Mouse (Mus musculus) embryonic facial prominence, embryonic 14.5 days (tissue): ENCODE measurements around the gene Rbak. TPM values are rescaled to one million over a fixed set of nuclear protein-coding genes. Genes with fewer than 3 reads are reported as not detected.

ENCODE experiments used
- ATAC-seq: fragments of 200-750 bp; cut with Nextera tagmentation; 2 replicates; pipeline ENCODE4 v1.8.0; 2017; ENCODE audit warnings: low read depth, moderate number of reproducible peaks, moderate TSS enrichment
- DNase-seq: peaks from one replicate; pipeline ENCODE4 v3.0.0-alpha.2; 2015; ENCODE audit warnings: low spot score
- H3K27ac ChIP-seq: fragments of 300-500 bp; sonication (generic); replicated peaks from 2 replicates; pipeline ENCODE4 v1.5.1; 2014; ENCODE audit warnings: low read depth, mild to moderate bottlenecking, low read length, moderate library complexity
- H3K27me3 ChIP-seq: fragments of 300-500 bp; sonication (generic); replicated peaks from 2 replicates; pipeline ENCODE4 v1.6.1; 2014; ENCODE audit warnings: low read length; ENCODE audit not compliant: control insufficient read depth, insufficient read depth
- H3K36me3 ChIP-seq: fragments of 300-500 bp; sonication (generic); 2 replicates; pipeline ENCODE4 v1.6.1; 2014; ENCODE audit warnings: low read length, mixed read lengths; ENCODE audit not compliant: control insufficient read depth, insufficient read depth
- H3K4me1 ChIP-seq: fragments of 300-500 bp; sonication (generic); 2 replicates; pipeline ENCODE4 v1.6.1; 2014; ENCODE audit warnings: antibody characterized with exemption, low read length; ENCODE audit not compliant: control insufficient read depth, insufficient read depth
- H3K4me2 ChIP-seq: fragments of 300-500 bp; sonication (generic); 2 replicates; pipeline ENCODE4 v1.6.1; 2014; ENCODE audit warnings: low read depth, mild to moderate bottlenecking, low read length, moderate library complexity, mixed read lengths
- H3K4me3 ChIP-seq: fragments of 300-500 bp; sonication (generic); 2 replicates; pipeline ENCODE4 v1.5.1; 2014; ENCODE audit warnings: low read depth, mild to moderate bottlenecking, low read length
- H3K9ac ChIP-seq: fragments of 300-500 bp; sonication (generic); 2 replicates; pipeline ENCODE4 v1.6.1; 2014; ENCODE audit warnings: low read depth, mild to moderate bottlenecking, low read length, moderate library complexity, mixed read lengths
- H3K9me3 ChIP-seq: fragments of 300-500 bp; sonication (generic); 2 replicates; pipeline ENCODE4 v1.6.1; 2016; ENCODE audit warnings: low read length; ENCODE audit not compliant: control insufficient read depth
- WGBS: fragments of 180-500 bp; shearing (Covaris S2); extraction: QIAGEN DNeasy Blood & Tissue Kit; methylation state at CpG from one replicate; pipeline ENCODE4 v1.1.7; 2014; 5-methylcytosine and 5-hydroxymethylcytosine counted together
- polyA plus RNA-seq: library from polyadenylated mRNA; unstranded; fragments of >200 nt; fragmentation: Nextera tagmentation; extraction: Ambion mirVana; gene quantifications from 2 replicates; pipeline ENCODE4 v1.2.1, GENCODE M21; 2014

Rbak gene
- polyA plus RNA-seq, result 7.6 and 8.2 TPM in 2 replicates

DNA sequence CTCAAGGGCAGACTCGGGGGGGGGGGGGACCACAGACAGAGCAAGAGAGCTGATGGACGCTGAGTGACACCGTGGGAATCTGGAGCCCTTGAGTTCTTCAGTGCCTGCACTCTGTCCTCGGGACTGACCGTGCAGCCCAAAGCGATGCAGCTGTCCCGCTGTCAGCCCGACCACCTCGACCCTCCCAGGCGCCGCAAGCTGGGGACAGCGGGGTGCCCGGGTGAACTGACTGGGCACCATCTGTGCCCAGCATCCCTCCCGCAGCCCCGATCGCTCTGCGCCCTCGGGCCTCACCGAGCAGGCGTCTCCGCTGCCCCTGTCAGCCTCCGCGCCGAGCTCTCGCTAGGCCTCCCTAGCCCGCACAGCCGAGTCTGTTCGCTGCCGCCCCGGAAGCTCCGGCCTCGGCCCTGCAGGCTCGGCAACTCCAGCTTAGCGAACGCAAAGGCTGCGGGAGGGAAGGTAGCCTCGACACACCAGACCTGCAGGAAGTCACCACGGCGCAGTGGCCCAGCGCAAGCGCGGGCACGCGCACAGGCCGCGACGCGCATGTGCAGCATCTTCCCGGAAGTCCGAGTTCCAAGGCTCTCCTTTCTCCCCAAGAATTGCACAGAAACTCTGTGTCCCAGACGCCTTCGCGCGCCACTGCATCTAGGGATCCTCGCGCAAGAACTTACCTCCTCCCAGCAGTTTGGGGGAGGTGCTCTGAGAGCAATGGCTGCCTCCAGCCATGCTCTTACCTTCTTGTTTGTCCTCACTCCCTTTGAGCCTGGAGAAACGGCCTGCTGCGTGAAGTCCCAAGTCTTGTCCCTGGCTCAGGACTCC, at the start of gene Rbak, which contains the start of gene Spdye4b:
Gene Rbak (minus strand): TSS at position 521 of the 822 bp plus-strand sequence.
Gene Spdye4b (plus strand): TSS at position 763 of the 822 bp plus-strand sequence.
- Histone ChIP-seq H3K36me3 (peaks cover 32% of the 10 kb centered on the region), H3K9ac (peak within 1 kb of the TSS; percentile 94), H3K27ac (peak within 1 kb of the TSS; percentile 81), H3K9me3 (peaks cover 7% of the 10 kb centered on the region; the same call in 1 of the 2 replicates), H3K27me3 (no peaks in the 10 kb centered on the region; the same call in 1 of the 2 replicates), H3K4me3 (peak within 1 kb of the TSS; percentile 85), H3K4me2 (peak within 1 kb of the TSS; percentile 85), H3K4me1 (peaks cover 12% of the 10 kb centered on the region; the same call in 1 of the 2 replicates)
- DNase-seq, result peak; percentile 99
- WGBS, result 1% methylated on average over 44 of the region's 58 CpGs
- peak; percentile 99 for ATAC-seq

GRCm38 (mm10) chr5:143226790-143227189, 46.2 kb upstream of the Rbak start, which contains the start of gene Spdye4a:
TSS of gene Spdye4a (minus strand) at chr5:143226890.
- H3K27ac ChIP-seq, result no peak within 1 kb of the TSS

DNA sequence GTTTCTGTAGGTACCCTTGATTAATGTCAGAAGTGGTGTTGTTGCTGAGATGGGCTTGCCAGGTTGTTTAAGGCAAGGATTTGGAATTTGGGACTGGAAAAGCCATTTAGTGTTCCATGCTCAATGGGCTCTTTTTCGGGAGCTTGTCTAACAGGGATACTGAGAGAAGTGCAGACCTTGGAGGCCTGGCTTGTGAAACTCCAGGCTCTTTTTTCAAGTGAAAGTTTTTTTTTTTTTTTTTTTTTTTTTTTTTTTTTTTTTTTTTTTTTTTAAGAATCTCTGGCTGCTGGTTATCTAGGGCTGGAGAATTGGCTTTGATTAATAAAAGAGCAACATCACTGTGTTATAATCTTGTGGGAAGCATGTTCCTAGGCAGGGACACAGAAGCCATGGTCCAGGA, 41.7 kb upstream of the Rbak start:
- Histone ChIP-seq H3K36me3 (no peaks in the 10 kb centered on the region), H3K9ac (no peak overlapping the region), H3K4me2 (no peak overlapping the region), H3K27ac (no peak overlapping the region), H3K4me1 (no peaks in the 10 kb centered on the region), H3K27me3 (no peaks in the 10 kb centered on the region), H3K9me3 (no peaks in the 10 kb centered on the region), H3K4me3 (no peak overlapping the region)
- DNase-seq, result no peak
- ATAC-seq, result no peak
- 79% methylated on average over 1 of the region's 1 CpGs for WGBS

More at GRCm38 (mm10) chr5:143226790-143227189, 46.2 kb upstream of the Rbak start, which contains the start of gene Spdye4a:
- 0 out of 2 replicates have a peak, but pooled peaks cover 8% of the 10 kb centered on the region for H3K9me3 ChIP-seq
- DNase-seq (no peak), ATAC-seq (no peak)
- H3K27me3 ChIP-seq, result no peaks in the 10 kb centered on the region
- no peak within 1 kb of the TSS for H3K9ac ChIP-seq
- no peaks in the 10 kb centered on the region for H3K4me1 ChIP-seq
- 90% methylated on average over 3 of the region's 3 CpGs for WGBS
- H3K4me3 ChIP-seq, result no peak within 1 kb of the TSS
- H3K36me3 ChIP-seq, result no peaks in the 10 kb centered on the region
- no peak within 1 kb of the TSS for H3K4me2 ChIP-seq

- WGBS, result 76% methylated on average over 5 of the region's 5 CpGs
- H3K27ac ChIP-seq, result no peak overlapping the region
Measured at GRCm38 (mm10) chr5:143220996-143221395, 40.4 kb upstream of the Rbak start.

DNA sequence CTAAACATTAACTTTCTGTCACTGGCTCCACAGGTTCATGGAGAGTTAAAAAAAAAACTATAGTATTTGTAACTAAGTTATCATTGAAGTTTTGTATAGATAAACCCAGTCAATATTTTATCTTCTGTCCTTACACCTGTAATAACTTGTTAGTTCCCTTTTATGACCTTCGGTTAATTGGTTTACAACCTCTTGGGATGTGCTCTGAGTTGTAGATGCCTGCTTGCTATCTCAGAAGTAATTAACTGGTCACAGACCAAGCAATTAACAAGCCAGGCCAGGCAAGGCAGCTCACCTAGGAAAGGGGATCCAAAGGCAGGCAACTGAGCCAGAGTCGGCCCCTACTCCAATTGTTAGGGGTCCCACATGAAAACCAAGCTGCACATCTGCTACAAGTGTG, 33.3 kb upstream of the Rbak start:
- H3K4me2 ChIP-seq, result no peak overlapping the region
- 84% methylated on average over 2 of the region's 2 CpGs for WGBS
- no peaks in the 10 kb centered on the region for H3K36me3 ChIP-seq
- ATAC-seq, result no peak
- no peaks in the 10 kb centered on the region for H3K27me3 ChIP-seq
- no peak overlapping the region for H3K9ac ChIP-seq
- no peaks in the 10 kb centered on the region for H3K4me1 ChIP-seq
- H3K27ac ChIP-seq, result no peak overlapping the region
- no peak for DNase-seq
- peaks cover under 1% of the 10 kb centered on the region; the same call in 1 of the 2 replicates for H3K9me3 ChIP-seq
- no peak overlapping the region for H3K4me3 ChIP-seq

More at GRCm38 (mm10) chr5:143220996-143221395, 40.4 kb upstream of the Rbak start:
- H3K36me3 ChIP-seq, result no peaks in the 10 kb centered on the region
- H3K9ac ChIP-seq, result no peak overlapping the region
- DNase-seq, result no peak
- H3K4me1 ChIP-seq, result no peaks in the 10 kb centered on the region
- H3K4me3 ChIP-seq, result no peak overlapping the region
- no peak for ATAC-seq
- H3K27me3 ChIP-seq, result no peaks in the 10 kb centered on the region
- H3K9me3 ChIP-seq, result no peaks in the 10 kb centered on the region
- no peak overlapping the region for H3K4me2 ChIP-seq

DNA sequence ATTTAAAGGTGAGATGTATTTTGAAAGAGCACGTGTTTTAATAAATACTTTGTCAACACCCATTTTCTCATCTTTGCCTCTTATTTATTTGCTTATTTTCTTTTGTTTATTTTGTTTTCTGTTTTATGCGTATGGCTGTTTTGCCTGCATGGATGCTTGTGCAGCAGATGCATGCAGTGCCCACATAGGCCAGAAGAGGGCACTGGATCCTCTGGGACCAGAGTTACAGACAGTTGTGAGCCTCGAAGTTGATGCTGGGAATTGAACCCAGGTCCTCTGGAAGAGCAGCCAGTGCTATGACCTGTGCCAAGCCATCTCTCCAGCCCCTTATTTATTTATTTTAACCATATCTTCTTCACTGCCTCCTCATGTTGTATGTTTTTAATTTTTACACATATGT, 24.4 kb upstream of the Rbak start:
- Histone ChIP-seq H3K4me1 (no peaks in the 10 kb centered on the region), H3K4me3 (no peak overlapping the region), H3K27ac (no peak overlapping the region), H3K4me2 (no peak overlapping the region), H3K27me3 (no peaks in the 10 kb centered on the region), H3K36me3 (no peaks in the 10 kb centered on the region), H3K9ac (no peak overlapping the region), H3K9me3 (peaks cover 5% of the 10 kb centered on the region)
- ATAC-seq (no peak), DNase-seq (no peak)
- WGBS, result 76% methylated on average over 3 of the region's 3 CpGs

DNA sequence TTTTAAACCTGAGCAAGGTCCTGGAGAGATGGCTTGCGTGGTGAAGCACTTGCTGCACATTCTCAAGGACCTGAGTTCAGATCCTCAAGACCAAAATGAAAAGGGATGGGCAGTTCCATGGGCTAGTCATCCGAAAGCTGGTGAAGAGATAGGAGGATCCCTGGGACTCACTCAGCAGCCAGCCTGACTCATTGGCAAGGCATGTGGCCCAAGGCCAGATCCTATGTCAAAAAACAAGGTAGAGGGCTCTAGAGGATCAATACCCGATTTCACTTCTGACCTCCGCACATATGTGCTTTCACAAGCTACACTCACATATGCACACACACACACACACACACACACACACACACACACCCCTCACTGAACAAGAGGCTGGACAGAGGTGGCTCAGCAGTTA, 15.9 kb upstream of the Rbak start:
- Histone ChIP-seq H3K4me2 (no peak overlapping the region), H3K36me3 (no peaks in the 10 kb centered on the region), H3K9me3 (no peaks in the 10 kb centered on the region), H3K27ac (no peak overlapping the region), H3K4me1 (no peaks in the 10 kb centered on the region), H3K4me3 (no peak overlapping the region), H3K9ac (no peak overlapping the region), H3K27me3 (no peaks in the 10 kb centered on the region)
- 91% methylated on average over 4 of the region's 4 CpGs for WGBS
- ATAC-seq (no peak), DNase-seq (no peak)

DNA sequence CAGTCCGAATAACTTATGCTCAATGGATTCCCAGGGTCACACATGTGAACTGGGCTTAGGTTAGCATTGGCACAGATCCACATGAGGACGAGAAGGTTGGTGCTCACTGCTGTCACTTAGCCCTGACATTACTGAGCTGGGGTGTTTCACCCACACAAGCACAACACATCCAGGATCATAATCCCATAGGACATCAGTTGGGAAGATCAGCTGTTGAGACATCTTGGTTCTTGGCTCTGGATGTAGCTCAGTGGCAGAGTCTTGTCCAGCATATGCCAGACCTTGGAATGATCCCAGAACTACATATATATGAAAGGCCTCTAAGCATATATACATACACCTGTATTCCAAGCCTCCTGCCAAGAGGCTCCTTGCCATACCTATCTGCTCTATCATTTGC, 14.6 kb upstream of the Rbak start:
- ATAC-seq (no peak), DNase-seq (no peak)
- Histone ChIP-seq H3K9me3 (no peaks in the 10 kb centered on the region), H3K27ac (no peak overlapping the region), H3K4me1 (no peaks in the 10 kb centered on the region), H3K36me3 (no peaks in the 10 kb centered on the region), H3K4me2 (no peak overlapping the region), H3K9ac (no peak overlapping the region), H3K4me3 (no peak overlapping the region), H3K27me3 (no peaks in the 10 kb centered on the region)
- 69% methylated on average over 2 of the region's 2 CpGs for WGBS
